Mouse (Mus musculus): Measurements from ENCODE around the gene Znhit3. TPM values are rescaled to one million over a fixed set of nuclear protein-coding genes. Genes with fewer than 3 reads are reported as not detected.

Znhit3 gene
- total and polyA plus RNA-seq, 3 experiments: 49.6 to 76.1 TPM; not detected in 1

DNA sequence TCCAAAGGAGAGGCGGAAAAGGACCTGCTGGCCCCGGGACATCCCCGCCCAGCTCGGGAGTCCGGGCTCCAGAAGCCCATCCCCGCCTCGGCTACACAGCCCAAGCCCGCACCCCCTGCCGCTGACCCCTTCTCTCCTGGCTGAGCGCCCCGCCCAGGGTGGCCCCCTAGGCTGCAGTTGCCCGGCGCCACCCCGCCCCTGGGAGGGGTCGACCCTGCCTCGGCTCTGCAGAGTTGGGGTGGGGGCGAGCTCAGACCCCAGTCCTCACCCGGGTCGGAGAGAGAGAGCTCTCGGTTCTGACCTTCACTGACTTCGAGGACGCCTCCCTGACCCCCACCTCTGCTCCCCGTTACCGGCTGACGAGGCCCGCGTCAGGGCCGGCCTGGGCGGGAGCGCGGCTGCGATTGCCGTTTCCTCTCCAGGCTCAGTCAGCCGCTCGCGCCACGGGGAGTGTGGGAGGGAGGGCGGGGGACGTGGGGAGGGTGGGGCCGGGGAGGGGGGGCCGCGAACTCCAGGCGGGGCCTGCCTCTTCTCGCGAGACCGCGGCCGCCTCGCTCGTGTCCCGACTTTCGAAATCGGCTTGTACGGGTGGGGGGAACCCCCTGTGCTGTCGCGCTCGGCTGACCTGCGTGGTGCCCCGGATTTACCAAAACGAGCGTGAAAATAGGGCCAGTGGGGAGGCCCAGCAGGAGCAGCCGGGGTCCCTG is 45.7 kb downstream of the Znhit3 start, which contains the start of gene Ggnbp2:
Ggnbp2 (minus strand) TSS at position 481 of the 707 bp plus-strand sequence.
- H3K36me3 ChIP-seq (ENCODE audit: control insufficient read depth in 1 of 2, insufficient read depth in 2 of 2, low read length in 2 of 2): peaks cover 16 to 44% of the 10 kb centered on the region in 2 experiments
- H3K9ac ChIP-seq (ENCODE audit: control insufficient read depth, low read depth, low read length, poor library complexity, severe bottlenecking): peak within 1 kb of the TSS; percentile 100
- H3K4me3 ChIP-seq (ENCODE audit: control insufficient read depth in 1 of 2, insufficient read depth in 1 of 2, low read depth in 2 of 2, low read length in 2 of 2): peak within 1 kb of the TSS; percentile 97 to 98
- H3K27ac ChIP-seq (ENCODE audit: control insufficient read depth, low read depth, low read length): peak within 1 kb of the TSS; percentile 100
- peaks cover 44% of the 10 kb centered on the region for H3K79me2 ChIP-seq (ENCODE audit: control insufficient read depth, insufficient read depth, low read length, poor library complexity)
- peaks cover 14 to 38% of the 10 kb centered on the region in 2 experiments for H3K4me1 ChIP-seq (ENCODE audit: control insufficient read depth in 1 of 2, insufficient read depth in 2 of 2, low read length in 2 of 2)
- H3K27me3 ChIP-seq (ENCODE audit: control insufficient read depth in 1 of 2, insufficient read depth in 2 of 2, low read length in 2 of 2): no peaks in the 10 kb centered on the region
- H3K9me3 ChIP-seq (replicated peaks; ENCODE audit: insufficient read depth, low read length): no peaks in the 10 kb centered on the region
- peak; percentile 96 for DNase-seq (ENCODE audit: low read depth, low spot score)
- TF ChIP-seq CHD1 (IDR thresholded peaks at IDR 0.05; ENCODE audit: low read depth, low read length): no peak
- no peak for TF ChIP-seq USF2 (IDR thresholded peaks at IDR 0.05; ENCODE audit: borderline replicate concordance in 1 of 2, insufficient read depth in 1 of 2, low read depth in 1 of 2, low read length in 2 of 2)
- TF ChIP-seq RCOR1 (IDR thresholded peaks at IDR 0.05; ENCODE audit: low read depth, low read length): no peak
- TF ChIP-seq MEF2A (IDR thresholded peaks at IDR 0.05; ENCODE audit: extremely low read depth, insufficient replicate concordance, low read depth, low read length, poor library complexity, severe bottlenecking): peak; percentile 50; the same call in 1 of the 2 replicates
- TF ChIP-seq SMC3 (IDR thresholded peaks at IDR 0.05; ENCODE audit: low read depth, low read length): no peak
- peak; percentile 92 for TF ChIP-seq CHD2 (IDR thresholded peaks at IDR 0.05; ENCODE audit: low read length)
- 0 out of 2 replicates have a peak, but pooled peaks have one; percentile 7 for TF ChIP-seq MYC (IDR thresholded peaks at IDR 0.05; ENCODE audit: low read depth, low read length)
- 0 out of 2 replicates have a peak, but pooled peaks have one; percentile 21 for TF ChIP-seq ZNF384 (IDR thresholded peaks at IDR 0.05; ENCODE audit: low read depth, low read length)
- no peak for TF ChIP-seq GABPA (IDR thresholded peaks at IDR 0.05; ENCODE audit: low read depth, low read length)
- peak; percentile 20; the same call in 1 of the 2 replicates for TF ChIP-seq NRF1 (IDR thresholded peaks at IDR 0.05; ENCODE audit: insufficient read depth, low read depth, low read length, poor library complexity, severe bottlenecking)
- no peak; the same call in 1 of the 2 replicates for TF ChIP-seq KAT2A (conservative IDR thresholded peaks at IDR 0.05; ENCODE audit: low read depth, low read length)
- TF ChIP-seq MAX (IDR thresholded peaks at IDR 0.05; ENCODE audit: low read length): peak; percentile 65
- TF ChIP-seq MXI1 (IDR thresholded peaks at IDR 0.05; ENCODE audit: low read depth, low read length): peak; percentile 90
- no peak; the same call in 1 of the 2 replicates for TF ChIP-seq TBP (IDR thresholded peaks at IDR 0.05; ENCODE audit: low read depth, low read length)
- no peak for TF ChIP-seq POLR2AphosphoS5 (IDR thresholded peaks at IDR 0.05; ENCODE audit: borderline replicate concordance, low read depth, low read length)
- TF ChIP-seq HCFC1 (IDR thresholded peaks at IDR 0.05; ENCODE audit: low read depth, low read length): peak; percentile 74
- peak; percentile 63 for TF ChIP-seq SIN3A (IDR thresholded peaks at IDR 0.05; ENCODE audit: low read length)
- no peak; the same call in 1 of the 2 replicates for TF ChIP-seq TCF12 (IDR thresholded peaks at IDR 0.05; ENCODE audit: low read depth, low read length)
- TF ChIP-seq ELF1 (IDR thresholded peaks at IDR 0.05; ENCODE audit: low read depth, low read length): peak; percentile 46
- peak; percentile 94 for TF ChIP-seq NELFE (IDR thresholded peaks at IDR 0.05; ENCODE audit: low read depth, low read length)
- TF ChIP-seq ZC3H11A (IDR thresholded peaks at IDR 0.05; ENCODE audit: low read depth, low read length): no peak
- no peak for TF ChIP-seq BHLHE40 (IDR thresholded peaks at IDR 0.05; ENCODE audit: borderline replicate concordance, low read depth, low read length)
- no peak for TF ChIP-seq JUND (IDR thresholded peaks at IDR 0.05; ENCODE audit: low read depth, low read length)
- 0 out of 2 replicates have a peak, but pooled peaks have one; percentile 20 for TF ChIP-seq UBTF (IDR thresholded peaks at IDR 0.05; ENCODE audit: borderline replicate concordance, insufficient read depth, low read depth, low read length)
- TF ChIP-seq ZMIZ1 (IDR thresholded peaks at IDR 0.05; ENCODE audit: low read depth, low read length): peak; percentile 95
- TF ChIP-seq POLR2A (IDR thresholded peaks at IDR 0.05; ENCODE audit: control insufficient read depth in 1 of 2, insufficient read depth in 1 of 2, low read depth in 1 of 2, low read length in 2 of 2, poor library complexity in 1 of 2): peak; percentile 91 to 93
- no peak for TF ChIP-seq MAFK (IDR thresholded peaks at IDR 0.05; ENCODE audit: borderline replicate concordance, low read depth, low read length)
- 0 out of 6 replicates have a peak, but pooled peaks of 1 of the 3 experiments have one; percentile 9 for TF ChIP-seq CTCF (IDR thresholded peaks at IDR 0.05 in 2 of 3, conservative IDR thresholded peaks at IDR 0.05 in 1 of 3; ENCODE audit: control insufficient read depth in 1 of 3, insufficient read depth in 1 of 3, low read depth in 2 of 3, low read length in 3 of 3, poor library complexity in 1 of 3, severe bottlenecking in 1 of 3)
- no peak for TF ChIP-seq MYB (IDR thresholded peaks at IDR 0.05; ENCODE audit: low read depth, low read length)
- TF ChIP-seq POLR2AphosphoS2 (IDR thresholded peaks at IDR 0.05; ENCODE audit: low read length): peak; percentile 97
- 0 out of 2 replicates have a peak, but pooled peaks have one; percentile 69 for TF ChIP-seq E2F4 (IDR thresholded peaks at IDR 0.05; ENCODE audit: borderline replicate concordance, low read depth, low read length)
- peak in 1 of 2 experiments; percentile 28; a peak in 1 of 4 replicates for TF ChIP-seq EP300 (IDR thresholded peaks at IDR 0.05; ENCODE audit: low read depth in 1 of 2, low read length in 2 of 2)
- no peak for TF ChIP-seq RAD21 (IDR thresholded peaks at IDR 0.05; ENCODE audit: low read depth, low read length)
- TF ChIP-seq ZKSCAN1 (IDR thresholded peaks at IDR 0.05; ENCODE audit: low read depth, low read length): no peak
- no peak for TF ChIP-seq USF1 (IDR thresholded peaks at IDR 0.05; ENCODE audit: low read depth, low read length)

All from MEL (cell line).